Mouse (Mus musculus) stomach, embryonic 14.5 days (tissue): ENCODE measurements around the gene Zic1. TPM values are rescaled to one million over a fixed set of nuclear protein-coding genes. Genes with fewer than 3 reads are reported as not detected.

Source experiments
- ATAC-seq: fragments of 200-750 bp; cut with Nextera tagmentation; 2 replicates; pipeline ENCODE4 v1.8.0; 2017; ENCODE audit warnings: low read depth, moderate TSS enrichment; ENCODE audit not compliant: insufficient number of reproducible peaks, insufficient read depth, low FRiP score
- H3K27ac ChIP-seq: fragments of 300-500 bp; sonication (generic); 2 replicates; pipeline ENCODE4 v1.5.1; 2014; ENCODE audit warnings: mild to moderate bottlenecking, low read length, moderate library complexity, mixed read lengths
- H3K27me3 ChIP-seq: fragments of 300-500 bp; sonication (generic); 2 replicates; pipeline ENCODE4 v1.6.1; 2014; ENCODE audit warnings: low read length, control low read depth, mixed read lengths; ENCODE audit not compliant: control insufficient read depth, insufficient read depth
- H3K36me3 ChIP-seq: fragments of 300-500 bp; sonication (generic); 2 replicates; pipeline ENCODE4 v1.6.1; 2014; ENCODE audit warnings: mild to moderate bottlenecking, control low read depth, low read length, moderate library complexity, mixed read lengths; ENCODE audit not compliant: control insufficient read depth, insufficient read depth
- H3K4me1 ChIP-seq: fragments of 300-500 bp; sonication (generic); 2 replicates; pipeline ENCODE4 v1.6.1; 2014; ENCODE audit warnings: low read length, control low read depth, mixed read lengths; ENCODE audit not compliant: control insufficient read depth, insufficient read depth
- H3K4me2 ChIP-seq: fragments of 300-500 bp; sonication (generic); replicated peaks from 2 replicates; pipeline ENCODE4 v1.6.1; 2014; ENCODE audit warnings: low read depth, low read length, control low read depth
- H3K4me3 ChIP-seq: fragments of 300-500 bp; sonication (generic); 2 replicates; pipeline ENCODE4 v1.5.1; 2014; ENCODE audit warnings: low read depth, low read length, control low read depth
- H3K9ac ChIP-seq: fragments of 300-500 bp; sonication (generic); replicated peaks from 2 replicates; pipeline ENCODE4 v1.6.1; 2014; ENCODE audit warnings: low read depth, mild to moderate bottlenecking, control low read depth, low read length, moderate library complexity, mixed read lengths
- H3K9me3 ChIP-seq: fragments of 300-500 bp; sonication (generic); 2 replicates; pipeline ENCODE4 v1.6.1; 2016; ENCODE audit warnings: low read depth, low read length, control low read depth; ENCODE audit not compliant: control insufficient read depth
- WGBS: fragments of 180-500 bp; shearing (Covaris S2); extraction: QIAGEN DNeasy Blood & Tissue Kit; methylation state at CpG from one replicate; pipeline ENCODE4 v1.1.7; 2014; 5-methylcytosine and 5-hydroxymethylcytosine counted together
- polyA plus RNA-seq: library from polyadenylated mRNA; unstranded; fragments of >200 nt; fragmentation: Nextera tagmentation; extraction: Ambion mirVana; gene quantifications from 2 replicates; pipeline ENCODE4 v1.2.1, GENCODE M21; 2014

Gene Zic1
- polyA plus RNA-seq, 1 experiment from 2014 or later: not detected

- no peaks in the 10 kb centered on the region for H3K36me3 ChIP-seq
- H3K27me3 ChIP-seq: peaks cover 77% of the 10 kb centered on the region
- no peak overlapping the region; the same call in 1 of the 2 replicates for H3K9ac ChIP-seq
- no peak overlapping the region for H3K27ac ChIP-seq
- peak; percentile 35; the same call in 1 of the 2 replicates for ATAC-seq
- under 1% methylated on average over 57 of the region's 76 CpGs for WGBS
- peak overlapping the region; percentile 61 for H3K4me2 ChIP-seq
- H3K9me3 ChIP-seq: no peaks in the 10 kb centered on the region
- H3K4me3 ChIP-seq: peak overlapping the region; percentile 34
- H3K4me1 ChIP-seq: no peaks in the 10 kb centered on the region
Observed at GRCm38 (mm10) chr9:91381284-91382110, 15.9 kb upstream of the Zic1 start.

- Histone ChIP-seq H3K4me3 (no peak overlapping the region), H3K4me2 (no peak overlapping the region), H3K27me3 (peaks cover 74% of the 10 kb centered on the region), H3K9me3 (no peaks in the 10 kb centered on the region), H3K27ac (no peak overlapping the region), H3K4me1 (no peaks in the 10 kb centered on the region), H3K36me3 (no peaks in the 10 kb centered on the region), H3K9ac (no peak overlapping the region)
- no peak for ATAC-seq
- 1% methylated on average over 9 of the region's 9 CpGs for WGBS
Observed at GRCm38 (mm10) chr9:91380458-91380914, 14.9 kb upstream of the Zic1 start.

GRCm38 (mm10) chr9:91379781-91380457, 14.3 kb upstream of the Zic1 start:
- Histone ChIP-seq H3K4me2 (no peak overlapping the region), H3K27ac (no peak overlapping the region), H3K9me3 (no peaks in the 10 kb centered on the region), H3K4me1 (no peaks in the 10 kb centered on the region), H3K36me3 (no peaks in the 10 kb centered on the region), H3K4me3 (no peak overlapping the region), H3K27me3 (peaks cover 74% of the 10 kb centered on the region), H3K9ac (no peak overlapping the region)
- no peak for ATAC-seq
- 1% methylated on average over 10 of the region's 10 CpGs for WGBS

GRCm38 (mm10) chr9:91379300-91379635, 13.7 kb upstream of the Zic1 start:
- H3K27ac ChIP-seq: no peak overlapping the region
- H3K4me3 ChIP-seq: no peak overlapping the region
- H3K9me3 ChIP-seq: no peaks in the 10 kb centered on the region
- no peaks in the 10 kb centered on the region for H3K4me1 ChIP-seq
- H3K27me3 ChIP-seq: peaks cover 75% of the 10 kb centered on the region
- H3K36me3 ChIP-seq: no peaks in the 10 kb centered on the region
- no peak overlapping the region for H3K9ac ChIP-seq
- no peak for ATAC-seq
- no peak overlapping the region for H3K4me2 ChIP-seq
- WGBS: 2% methylated on average over 8 of the region's 8 CpGs

GRCm38 (mm10) chr9:91378411-91379299, 13.0 kb upstream of the Zic1 start:
- no peak overlapping the region for H3K27ac ChIP-seq
- no peaks in the 10 kb centered on the region for H3K9me3 ChIP-seq
- ATAC-seq: no peak; the same call in 1 of the 2 replicates
- H3K27me3 ChIP-seq: peaks cover 75% of the 10 kb centered on the region
- no peak overlapping the region for H3K4me3 ChIP-seq
- WGBS: 2% methylated on average over 48 of the region's 48 CpGs
- no peak overlapping the region for H3K4me2 ChIP-seq
- H3K9ac ChIP-seq: no peak overlapping the region
- H3K36me3 ChIP-seq: no peaks in the 10 kb centered on the region
- no peaks in the 10 kb centered on the region for H3K4me1 ChIP-seq

- Histone ChIP-seq H3K27ac (no peak overlapping the region), H3K9me3 (no peaks in the 10 kb centered on the region), H3K4me1 (no peaks in the 10 kb centered on the region), H3K9ac (no peak overlapping the region), H3K4me2 (no peak overlapping the region), H3K36me3 (no peaks in the 10 kb centered on the region), H3K4me3 (no peak overlapping the region), H3K27me3 (peaks cover 76% of the 10 kb centered on the region)
- no peak for ATAC-seq
- 2% methylated on average over 16 of the region's 16 CpGs for WGBS
Observed at GRCm38 (mm10) chr9:91377873-91378150, 12.2 kb upstream of the Zic1 start.

- WGBS: 3% methylated on average over 14 of the region's 14 CpGs
- Histone ChIP-seq H3K4me1 (no peaks in the 10 kb centered on the region), H3K4me2 (no peak overlapping the region), H3K27ac (no peak overlapping the region), H3K9ac (no peak overlapping the region), H3K27me3 (peaks cover 81% of the 10 kb centered on the region), H3K4me3 (no peak overlapping the region), H3K9me3 (no peaks in the 10 kb centered on the region), H3K36me3 (no peaks in the 10 kb centered on the region)
- ATAC-seq: no peak
Observed at GRCm38 (mm10) chr9:91377036-91377872, 11.6 kb upstream of the Zic1 start.

GRCm38 (mm10) chr9:91374665-91375064, 9.1 kb upstream of the Zic1 start:
- 6% methylated on average over 4 of the region's 4 CpGs for WGBS
- no peak for ATAC-seq

More at GRCm38 (mm10) chr9:91374665-91375064, 9.1 kb upstream of the Zic1 start:
- Histone ChIP-seq H3K4me3 (no peak overlapping the region), H3K27ac (no peak overlapping the region), H3K27me3 (peaks cover 88% of the 10 kb centered on the region), H3K4me2 (no peak overlapping the region), H3K9me3 (no peaks in the 10 kb centered on the region), H3K9ac (no peak overlapping the region), H3K4me1 (no peaks in the 10 kb centered on the region), H3K36me3 (no peaks in the 10 kb centered on the region)
